ENCODE assay signal across 8 mouse cellular contexts in genomic region chr5:125111137-125111536, GRCm38 (mm10).
A peak's percentile ranks its signal among the peaks of the same experiment; 100 is the strongest.
DNase-seq lines count a peak whose midpoint lies in the region; ATAC-seq and TF ChIP-seq lines count a peak whose summit lies in the region.

No protein-coding gene starts in this region.

- H3K27ac ChIP-seq in heart, embryonic 11.5 days (ENCODE audit: low read depth, low read length): no peak overlapping the region
- peak overlapping the region; percentile 83 for H3K27ac ChIP-seq in forebrain, embryonic 15.5 days (replicated peaks)
- peak overlapping the region; percentile 81 for H3K27ac ChIP-seq in hindbrain, embryonic 10.5 days
- 0 out of 2 replicates have a peak overlapping the region, but pooled peaks have one; percentile 15 for H3K27ac ChIP-seq in stomach, embryonic 14.5 days (ENCODE audit: low read length)

- 46% methylated on average over 6 of the region's 6 CpGs for whole genome bisulfite sequencing in heart, embryonic 11.5 days (ENCODE audit: insufficient replicate concordance)
- WGBS in forebrain, embryonic 15.5 days: 58% methylated on average over 6 of the region's 6 CpGs
- 49% methylated on average over 6 of the region's 6 CpGs for WGBS in hindbrain, embryonic 10.5 days
- whole genome bisulfite sequencing in stomach, embryonic 14.5 days: 40% methylated on average over 6 of the region's 6 CpGs

- no peak overlapping the region for H3K4me3 ChIP-seq in heart, embryonic 11.5 days (ENCODE audit: low read depth, low read length)
- H3K4me3 ChIP-seq in G1E (ENCODE audit: low read depth, low read length): peak overlapping the region; percentile 21; the same call in 1 of the 2 replicates
- no peak overlapping the region for H3K4me3 ChIP-seq in forebrain, embryonic 15.5 days
- no peak overlapping the region for H3K4me3 ChIP-seq in hindbrain, embryonic 10.5 days
- no peak overlapping the region for H3K4me3 ChIP-seq in stomach, embryonic 14.5 days (ENCODE audit: low read depth, low read length)

- H3K36me3 ChIP-seq in heart, embryonic 11.5 days (ENCODE audit: control insufficient read depth, insufficient read depth, low read length): peaks cover 18% of the 10 kb centered on the region
- H3K36me3 ChIP-seq in G1E (replicated peaks): no peaks in the 10 kb centered on the region
- peaks cover 23% of the 10 kb centered on the region for H3K36me3 ChIP-seq in forebrain, embryonic 15.5 days
- peaks cover 94% of the 10 kb centered on the region for H3K36me3 ChIP-seq in hindbrain, embryonic 10.5 days
- peaks cover 47% of the 10 kb centered on the region for H3K36me3 ChIP-seq in stomach, embryonic 14.5 days (ENCODE audit: control insufficient read depth, insufficient read depth, low read length)

- peaks cover 19% of the 10 kb centered on the region for H3K4me1 ChIP-seq in heart, embryonic 11.5 days (ENCODE audit: control insufficient read depth, insufficient read depth, low read length)
- H3K4me1 ChIP-seq in G1E (ENCODE audit: insufficient read depth, low read depth, low read length): no peaks in the 10 kb centered on the region
- H3K4me1 ChIP-seq in forebrain, embryonic 15.5 days: peaks cover 34% of the 10 kb centered on the region
- peaks cover 48% of the 10 kb centered on the region for H3K4me1 ChIP-seq in hindbrain, embryonic 10.5 days (replicated peaks)
- H3K4me1 ChIP-seq in stomach, embryonic 14.5 days (ENCODE audit: control insufficient read depth, insufficient read depth, low read length): peaks cover 27% of the 10 kb centered on the region

- no peak for TF ChIP-seq CTCF in G1E (IDR thresholded peaks at IDR 0.05; ENCODE audit: low read depth, low read length)

- no peak overlapping the region for H3K9ac ChIP-seq in heart, embryonic 11.5 days (ENCODE audit: low read depth, low read length)
- H3K9ac ChIP-seq in forebrain, embryonic 15.5 days (replicated peaks): no peak overlapping the region
- H3K9ac ChIP-seq in stomach, embryonic 14.5 days (replicated peaks; ENCODE audit: low read depth, low read length): no peak overlapping the region

- H3K4me2 ChIP-seq in heart, embryonic 11.5 days: no peak overlapping the region
- H3K4me2 ChIP-seq in forebrain, embryonic 15.5 days (replicated peaks): no peak overlapping the region
- H3K4me2 ChIP-seq in stomach, embryonic 14.5 days (replicated peaks; ENCODE audit: low read depth, low read length): no peak overlapping the region

- no peaks in the 10 kb centered on the region for H3K27me3 ChIP-seq in heart, embryonic 11.5 days (ENCODE audit: control insufficient read depth, insufficient read depth, low read length)
- no peaks in the 10 kb centered on the region for H3K27me3 ChIP-seq in G1E (ENCODE audit: insufficient read depth, low read length)
- H3K27me3 ChIP-seq in forebrain, embryonic 15.5 days: no peaks in the 10 kb centered on the region
- no peaks in the 10 kb centered on the region for H3K27me3 ChIP-seq in hindbrain, embryonic 10.5 days (ENCODE audit: insufficient read depth, poor library complexity, severe bottlenecking)
- H3K27me3 ChIP-seq in stomach, embryonic 14.5 days (ENCODE audit: control insufficient read depth, insufficient read depth, low read length): no peaks in the 10 kb centered on the region

- H3K9me3 ChIP-seq in heart, embryonic 11.5 days (replicated peaks; ENCODE audit: control insufficient read depth, low read length): no peaks in the 10 kb centered on the region
- peaks cover 87% of the 10 kb centered on the region for H3K9me3 ChIP-seq in G1E (replicated peaks)
- H3K9me3 ChIP-seq in forebrain, embryonic 15.5 days: no peaks in the 10 kb centered on the region
- H3K9me3 ChIP-seq in hindbrain, embryonic 10.5 days: 0 out of 2 replicates have a peak, but pooled peaks cover 3% of the 10 kb centered on the region
- H3K9me3 ChIP-seq in stomach, embryonic 14.5 days (ENCODE audit: control insufficient read depth, low read depth, low read length): no peaks in the 10 kb centered on the region

- DNase-seq in heart, adult 11 months: peak; percentile 98
- DNase-seq in G1E (ENCODE audit: low spot score): no peak
- DNase-seq in hindbrain, embryonic 10.5 days (ENCODE audit: low spot score): peak; percentile 39
- DNase-seq in lung, postnatal 10 days: peak; percentile 69

- ATAC-seq in heart, embryonic 11.5 days (replicated peaks; ENCODE audit: insufficient number of reproducible peaks, low FRiP score, low TSS enrichment): no peak
- ATAC-seq in G1E (ENCODE audit: extremely low read depth, insufficient number of reproducible peaks, low FRiP score, poor library complexity, severe bottlenecking): no peak
- ATAC-seq in forebrain, embryonic 15.5 days (replicated peaks): peak; percentile 44
- peak; percentile 19; the same call in 1 of the 2 replicates for ATAC-seq in stomach, embryonic 14.5 days (ENCODE audit: insufficient number of reproducible peaks, insufficient read depth, low FRiP score, low read depth)
- ATAC-seq in CD4-positive, CD25-positive, alpha-beta regulatory T cell, adult 4 months: no peak

Comparison
In these comparisons a context has a peak if more than half of its experiments do, and no peak if none do; other contexts are left out.
1. ATAC-seq: peak in forebrain, embryonic 15.5 days (single experiment) and stomach, embryonic 14.5 days (single experiment); none in heart, embryonic 11.5 days (single experiment), G1E (single experiment) and CD4-positive, CD25-positive, alpha-beta regulatory T cell, adult 4 months (single experiment).